In genomic region chr8:72348956-72349355, GRCm38 (mm10) we compare ENCODE assay signal across 24 mouse cellular contexts. TPM values are rescaled to one million over a fixed set of nuclear protein-coding genes. Genes with fewer than 3 reads are reported as not detected.
A peak's percentile ranks its signal among the peaks of the same experiment; 100 is the strongest.
DNase-seq lines count a peak whose midpoint lies in the region; ATAC-seq and TF ChIP-seq lines count a peak whose summit lies in the region.
"Had no signal": no experiment of that assay in that cellular context is flagged by ENCODE, and none has a peak within 500 bp of the region (broad histone marks: within the 10 kb centered on the region; RNA-seq: fewer than 3 reads in every experiment).

No protein-coding gene starts in this region.

- no peaks in the 10 kb centered on the region for H3K79me2 ChIP-seq in macrophage (ENCODE audit: inconsistent target)

- peaks cover 9% of the 10 kb centered on the region for H3K36me3 ChIP-seq in liver, postnatal 0 days (replicated peaks; ENCODE audit: insufficient read depth, low read length)
- peaks cover 3% of the 10 kb centered on the region; the same call in 1 of the 2 replicates for H3K36me3 ChIP-seq in thymus, adult 2 months (ENCODE audit: control insufficient read depth, insufficient read depth, low read length)
- H3K36me3 ChIP-seq in macrophage (ENCODE audit: inconsistent target), result no peaks in the 10 kb centered on the region

- H3K4me1 ChIP-seq in liver, postnatal 0 days (ENCODE audit: insufficient read depth), result peaks cover 38% of the 10 kb centered on the region
- peaks cover 81% of the 10 kb centered on the region for H3K4me1 ChIP-seq in thymus, adult 2 months (replicated peaks; ENCODE audit: control insufficient read depth, insufficient read depth, low read length)
- H3K4me1 ChIP-seq in lung, adult 2 months (ENCODE audit: control insufficient read depth, insufficient read depth, low read length), result peaks cover 22% of the 10 kb centered on the region
- H3K4me1 ChIP-seq: forebrain, embryonic 10.5 days; forebrain, embryonic 13.5 days; hindbrain, embryonic 13.5 days had no signal

- H3K9me3 ChIP-seq in liver, postnatal 0 days (ENCODE audit: low read length), result no peaks in the 10 kb centered on the region
- H3K9me3 ChIP-seq: forebrain, embryonic 10.5 days; forebrain, embryonic 13.5 days; hindbrain, embryonic 13.5 days had no signal

- peak overlapping the region; percentile 76 for H3K27ac ChIP-seq in liver, postnatal 0 days (ENCODE audit: low read depth)
- H3K27ac ChIP-seq in thymus, adult 2 months (ENCODE audit: control insufficient read depth, insufficient read depth, low read length), result peak overlapping the region; percentile 21; the same call in 1 of the 2 replicates
- 0 out of 2 replicates have a peak overlapping the region, but pooled peaks have one; percentile 74 for H3K27ac ChIP-seq in macrophage
- H3K27ac ChIP-seq: forebrain, embryonic 10.5 days; forebrain, embryonic 13.5 days; hindbrain, embryonic 13.5 days had no signal

- no peak overlapping the region for H3K4me3 ChIP-seq in liver, postnatal 0 days (ENCODE audit: low read depth, low read length)
- no peak overlapping the region for H3K4me3 ChIP-seq in thymus, adult 2 months (ENCODE audit: control insufficient read depth, insufficient read depth, low read length)
- H3K4me3 ChIP-seq in macrophage (ENCODE audit: inconsistent target), result no peak overlapping the region
- no peak overlapping the region for H3K4me3 ChIP-seq in lung, adult 2 months (replicated peaks; ENCODE audit: extremely low read depth, low read depth, low read length)
- H3K4me3 ChIP-seq: forebrain, embryonic 10.5 days; forebrain, embryonic 13.5 days; hindbrain, embryonic 13.5 days had no signal

- H3K9ac ChIP-seq in liver, postnatal 0 days (replicated peaks), result no peak overlapping the region
- H3K9ac ChIP-seq: forebrain, embryonic 13.5 days; hindbrain, embryonic 13.5 days had no signal

- TF ChIP-seq EP300 in liver, postnatal 0 days (IDR thresholded peaks at IDR 0.05; ENCODE audit: low read depth), result no peak

- WGBS in liver, postnatal 0 days (ENCODE audit: insufficient replicate concordance), result 83% methylated on average over 1 of the region's 1 CpGs
- WGBS in thymus, adult 2 months, result 92% methylated on average over 1 of the region's 1 CpGs
- 100% methylated on average over 1 of the region's 1 CpGs for WGBS in macrophage (ENCODE audit: missing documents)
- WGBS in lung, adult 2 months, result 93% methylated on average over 1 of the region's 1 CpGs

- DNase-seq in liver, postnatal 0 days, result no peak
- DNase-seq in liver, result no peak
- DNase-seq in thymus, adult 2 months, result no peak
- DNase-seq in thymus, postnatal 25 days, result no peak
- DNase-seq in ZHBTc4 (ENCODE audit: low read depth, low spot score), result peak; percentile 64
- DNase-seq in adrenal gland, adult (ENCODE audit: inconsistent age in 2 of 2, low spot score in 1 of 2), result no peak
- DNase-seq in lung, adult 2 months, result no peak
- DNase-seq: adrenal gland, adult 8-10 months; adrenal gland, postnatal 25 days; cerebellum, adult 18-20 months; cerebellum, adult 9-10 months; cerebellum, postnatal 14 days; gastrocnemius, postnatal 10 days; gastrocnemius, postnatal 36 days; heart, adult 11 months had no signal

- no peak overlapping the region for H3K4me2 ChIP-seq in liver, postnatal 0 days (ENCODE audit: low read depth, low read length)
- H3K4me2 ChIP-seq: forebrain, embryonic 13.5 days; heart, embryonic 11.5 days; hindbrain, embryonic 13.5 days had no signal

- ATAC-seq in liver, postnatal 0 days, result no peak
- ATAC-seq: CD4-positive, CD25-positive, alpha-beta regulatory T cell, adult 4 months; forebrain, embryonic 13.5 days; forebrain, embryonic 16.5 days; hindbrain, embryonic 16.5 days; inflammation-experienced regulatory T-cells, adult 6 months had no signal

- TF ChIP-seq POLR2A in thymus, adult 2 months (IDR thresholded peaks at IDR 0.05; ENCODE audit: control insufficient read depth, extremely low read depth, insufficient read depth, low read length, poor library complexity), result no peak
- no peak for TF ChIP-seq POLR2A in lung, adult 2 months (IDR thresholded peaks at IDR 0.05; ENCODE audit: borderline replicate concordance, extremely low read depth, low read depth, low read length)

- no peak for TF ChIP-seq CTCF in liver, postnatal 0 days (IDR thresholded peaks at IDR 0.05; ENCODE audit: low read depth)
- no peak for TF ChIP-seq CTCF in thymus, adult 2 months (IDR thresholded peaks at IDR 0.05; ENCODE audit: borderline replicate concordance, control insufficient read depth, extremely low read depth, insufficient read depth, low read length, poor library complexity)
- TF ChIP-seq CTCF in lung, adult 2 months (IDR thresholded peaks at IDR 0.05; ENCODE audit: insufficient read depth, low read length), result no peak

- H3K27me3 ChIP-seq in liver, postnatal 0 days (ENCODE audit: insufficient read depth, low read length), result no peaks in the 10 kb centered on the region
- H3K27me3 ChIP-seq in thymus, adult 2 months (ENCODE audit: control insufficient read depth, insufficient read depth, low read length), result no peaks in the 10 kb centered on the region
- H3K27me3 ChIP-seq: forebrain, embryonic 13.5 days; hindbrain, embryonic 13.5 days had no signal

RNA-seq across cellular contexts. Expression of gene Klf2, which starts 30.1 kb away (rescaled TPM):
- 5.6 and 7.4 TPM in 2 replicates for polyA plus RNA-seq in liver, postnatal 0 days (2015; fragmentation: Nextera tagmentation; extraction: Ambion mirVana)
- 62.1 and 86.9 TPM in 2 replicates for polyA plus RNA-seq in thymus, adult 2 months (2012; rRNA removed)
- total RNA-seq in macrophage (2018; cell fraction: chromatin; rRNA removed), result 10 to 100 TPM in 16 of 26 experiments, 1 to 10 TPM in 10; 4.1 to 68.4 (median 11.7) TPM
- 10 to 100 TPM in 25 of 26 experiments, 1 to 10 TPM in 1; 7.5 to 87.4 (median 24.8) TPM for total RNA-seq in macrophage (2018; cell fraction: cytosol; rRNA removed)
- total RNA-seq in macrophage (2018; cell fraction: nucleus; rRNA removed), result 10 to 100 TPM; 12.5 to 98.5 (median 28.2) TPM
- polyA plus RNA-seq in macrophage (2018), result 3.1 to 17.3 TPM (median 5.7 TPM) in 3 replicates
- 144 and 340 TPM in 2 replicates for polyA plus RNA-seq in lung, adult 2 months (2012; rRNA removed)

RNA-seq across cellular contexts. Expression of gene Gm10282, which starts 43.9 kb away (rescaled TPM):
- polyA plus RNA-seq in liver, postnatal 0 days (2015; fragmentation: Nextera tagmentation; extraction: Ambion mirVana), result 6.3 and 6.4 TPM in 2 replicates
- 13.6 and 19.8 TPM in 2 replicates for polyA plus RNA-seq in thymus, adult 2 months (2012; rRNA removed)
- 1 to 10 TPM in 4 of 26 experiments, under 1 TPM in 3, not detected in 19; 0.82 to 1.6 (median 1.3) TPM for total RNA-seq in macrophage (2018; cell fraction: chromatin; rRNA removed)
- 1 to 10 TPM; 1.2 to 3.9 (median 2.3) TPM for total RNA-seq in macrophage (2018; cell fraction: cytosol; rRNA removed)
- total RNA-seq in macrophage (2018; cell fraction: nucleus; rRNA removed), result 1 to 10 TPM in 10 of 26 experiments, under 1 TPM in 8, not detected in 8; 0.70 to 2.0 (median 1.1) TPM
- 1.1 to 6.6 TPM (median 2.6 TPM) in 3 replicates for polyA plus RNA-seq in macrophage (2018)
- 0.53 and 1.8 TPM in 2 replicates for polyA plus RNA-seq in lung, adult 2 months (2012; rRNA removed)

Comparison
In these comparisons a context has a peak if more than half of its experiments do, and no peak if none do; other contexts are left out.
1. H3K27ac ChIP-seq: peak in every context shown above with its lines; median percentile 76 in liver, postnatal 0 days; 74 in macrophage; 21 in thymus, adult 2 months.